Mouse (Mus musculus) lung, embryonic 14.5 days (tissue): ENCODE results near the gene Kalrn. TPM values are rescaled to one million over a fixed set of nuclear protein-coding genes. Genes with fewer than 3 reads are reported as not detected.

ENCODE experiments used
- ATAC-seq: fragments of 200-750 bp; cut with Nextera tagmentation; 2 replicates; pipeline ENCODE4 v1.8.0; 2017; ENCODE audit warnings: mild to moderate bottlenecking, moderate TSS enrichment, moderate library complexity; ENCODE audit not compliant: insufficient read depth
- DNase-seq: peaks from one replicate; pipeline ENCODE4 v3.0.0-alpha.2; 2015
- H3K27ac ChIP-seq: fragments of 300-500 bp; sonication (generic); 2 replicates; pipeline ENCODE4 v1.5.1; 2014; ENCODE audit warnings: low read depth, mild to moderate bottlenecking, moderate library complexity
- H3K27me3 ChIP-seq: fragments of 300-500 bp; sonication (generic); 2 replicates; pipeline ENCODE4 v1.6.1; 2014; ENCODE audit warnings: low read length, control low read depth; ENCODE audit not compliant: insufficient read depth
- H3K36me3 ChIP-seq: fragments of 300-500 bp; sonication (generic); 2 replicates; pipeline ENCODE4 v1.6.1; 2014; ENCODE audit warnings: control low read depth; ENCODE audit not compliant: insufficient read depth
- H3K4me1 ChIP-seq: fragments of 300-500 bp; sonication (generic); 2 replicates; pipeline ENCODE4 v1.6.1; 2014; ENCODE audit warnings: antibody characterized with exemption, control low read depth; ENCODE audit not compliant: insufficient read depth
- H3K4me2 ChIP-seq: fragments of 300-500 bp; sonication (generic); 2 replicates; pipeline ENCODE4 v1.6.1; 2014; ENCODE audit warnings: mild to moderate bottlenecking
- H3K4me3 ChIP-seq: fragments of 300-500 bp; sonication (generic); 2 replicates; pipeline ENCODE4 v1.5.1; 2014; ENCODE audit warnings: low read depth, low read length
- H3K9ac ChIP-seq: fragments of 300-500 bp; sonication (generic); 2 replicates; pipeline ENCODE4 v1.6.1; 2014
- H3K9me3 ChIP-seq: fragments of 300-500 bp; sonication (generic); 2 replicates; pipeline ENCODE4 v1.6.1; 2016; ENCODE audit warnings: low read depth, low read length, control low read depth
- CTCF ChIP-seq: IDR thresholded peaks from 2 replicates; pipeline ENCODE4 v1.5.1; 2016; ENCODE audit warnings: antibody characterized with exemption, low read depth
- WGBS: fragments of 180-500 bp; shearing (Covaris S2); extraction: QIAGEN DNeasy Blood & Tissue Kit; methylation state at CpG from one replicate; pipeline ENCODE4 v1.1.7; 2014; 5-methylcytosine and 5-hydroxymethylcytosine counted together
- polyA plus RNA-seq: library from polyadenylated mRNA; unstranded; fragments of >200 nt; fragmentation: Nextera tagmentation; extraction: Ambion mirVana; gene quantifications from 2 replicates; pipeline ENCODE4 v1.2.1, GENCODE M21; 2014

Gene Kalrn
- polyA plus RNA-seq, 1 experiment from 2014 or later = 15.0 TPM

GRCm38 (mm10) chr16:33983712-33984111 is 589.6 kb downstream of the Kalrn start:
- no peaks in the 10 kb centered on the region for H3K4me1 ChIP-seq
- H3K9ac ChIP-seq = no peak overlapping the region
- no peak overlapping the region for H3K4me2 ChIP-seq
- no peak overlapping the region for H3K4me3 ChIP-seq
- no peaks in the 10 kb centered on the region for H3K9me3 ChIP-seq
- no peaks in the 10 kb centered on the region for H3K36me3 ChIP-seq
- H3K27me3 ChIP-seq = no peaks in the 10 kb centered on the region
- no peak overlapping the region for H3K27ac ChIP-seq
- 91% methylated on average over 6 of the region's 6 CpGs for WGBS
- no peak for ATAC-seq
- no peak for TF ChIP-seq CTCF
- DNase-seq = no peak

GRCm38 (mm10) chr16:33979855-33980254 is 593.5 kb downstream of the Kalrn start:
- H3K9me3 ChIP-seq = no peaks in the 10 kb centered on the region
- no peak overlapping the region for H3K4me3 ChIP-seq
- WGBS = 56% methylated on average over 2 of the region's 2 CpGs
- H3K36me3 ChIP-seq = no peaks in the 10 kb centered on the region
- H3K4me1 ChIP-seq = no peaks in the 10 kb centered on the region
- peak; percentile 16 for DNase-seq
- no peak for ATAC-seq
- H3K4me2 ChIP-seq = no peak overlapping the region
- H3K27me3 ChIP-seq = no peaks in the 10 kb centered on the region
- no peak overlapping the region for H3K27ac ChIP-seq
- no peak overlapping the region for H3K9ac ChIP-seq
- TF ChIP-seq CTCF = no peak

- Histone ChIP-seq H3K4me2 (peak overlapping the region; percentile 86), H3K4me1 (no peaks in the 10 kb centered on the region), H3K27ac (no peak overlapping the region), H3K27me3 (no peaks in the 10 kb centered on the region), H3K4me3 (peak overlapping the region; percentile 90), H3K9ac (peak overlapping the region; percentile 80), H3K9me3 (no peaks in the 10 kb centered on the region), H3K36me3 (peaks cover 14% of the 10 kb centered on the region)
- ATAC-seq = no peak; the same call in 1 of the 2 replicates
- no peak for TF ChIP-seq CTCF
- peak; percentile 30 for DNase-seq
- 56% methylated on average over 2 of the region's 2 CpGs for WGBS
Observed at GRCm38 (mm10) chr16:33967283-33967640, 606.1 kb downstream of the Kalrn start.

- DNase-seq = peak; percentile 94
- under 1% methylated on average over 44 of the region's 44 CpGs for WGBS
- H3K36me3 ChIP-seq = peaks cover 20% of the 10 kb centered on the region
- H3K27ac ChIP-seq = peak within 1 kb of the TSS; percentile 75
- no peaks in the 10 kb centered on the region for H3K9me3 ChIP-seq
- peak within 1 kb of the TSS; percentile 90 for H3K4me3 ChIP-seq
- ATAC-seq = peak; percentile 93
- H3K4me2 ChIP-seq = peak within 1 kb of the TSS; percentile 86
- H3K27me3 ChIP-seq = no peaks in the 10 kb centered on the region
- H3K4me1 ChIP-seq = no peaks in the 10 kb centered on the region
- TF ChIP-seq CTCF = no peak
- H3K9ac ChIP-seq = peak within 1 kb of the TSS; percentile 80
Observed at GRCm38 (mm10) chr16:33966538-33967282, 606.6 kb downstream of the Kalrn start, which contains the start of gene Umps. TSS of gene Umps (minus strand) at chr16:33967038.

GRCm38 (mm10) chr16:33965878-33966537 is 607.3 kb downstream of the Kalrn start:
- WGBS = 8% methylated on average over 15 of the region's 15 CpGs
- Histone ChIP-seq H3K9me3 (no peaks in the 10 kb centered on the region), H3K27ac (peak overlapping the region; percentile 75; the same call in 1 of the 2 replicates), H3K4me2 (peak overlapping the region; percentile 86), H3K4me3 (peak overlapping the region; percentile 90), H3K9ac (peak overlapping the region; percentile 80), H3K4me1 (no peaks in the 10 kb centered on the region), H3K36me3 (peaks cover 27% of the 10 kb centered on the region), H3K27me3 (no peaks in the 10 kb centered on the region)
- peak; percentile 5; the same call in 1 of the 2 replicates for ATAC-seq
- DNase-seq = peak; percentile 59
- no peak for TF ChIP-seq CTCF

GRCm38 (mm10) chr16:33963509-33963908 is 609.8 kb downstream of the Kalrn start:
- DNase-seq = no peak
- no peak for TF ChIP-seq CTCF
- 71% methylated on average over 6 of the region's 6 CpGs for WGBS
- Histone ChIP-seq H3K9ac (no peak overlapping the region), H3K4me2 (no peak overlapping the region), H3K27me3 (no peaks in the 10 kb centered on the region), H3K4me3 (no peak overlapping the region), H3K36me3 (peaks cover 52% of the 10 kb centered on the region), H3K27ac (no peak overlapping the region), H3K9me3 (no peaks in the 10 kb centered on the region), H3K4me1 (no peaks in the 10 kb centered on the region)
- no peak for ATAC-seq

GRCm38 (mm10) chr16:33954793-33955192 is 618.5 kb downstream of the Kalrn start:
- Histone ChIP-seq H3K27me3 (no peaks in the 10 kb centered on the region), H3K9ac (no peak overlapping the region), H3K27ac (no peak overlapping the region), H3K4me2 (no peak overlapping the region), H3K4me3 (no peak overlapping the region), H3K36me3 (peaks cover 65% of the 10 kb centered on the region), H3K4me1 (no peaks in the 10 kb centered on the region), H3K9me3 (no peaks in the 10 kb centered on the region)
- ATAC-seq (no peak), DNase-seq (no peak)
- no peak for TF ChIP-seq CTCF
- WGBS = 94% methylated on average over 1 of the region's 1 CpGs
